Mouse (Mus musculus) heart, embryonic 11.5 days (tissue): ENCODE measurements around the gene Nr2f2. TPM values are rescaled to one million over a fixed set of nuclear protein-coding genes. Genes with fewer than 3 reads are reported as not detected.

ENCODE experiments used
- ATAC-seq: fragments of 200-750 bp; cut with Nextera tagmentation; replicated peaks from 2 replicates; pipeline ENCODE4 v1.8.0; 2017; ENCODE audit warnings: moderate library complexity; ENCODE audit not compliant: insufficient number of reproducible peaks, low FRiP score, low TSS enrichment
- H3K27ac ChIP-seq: fragments of 300-500 bp; sonication (generic); 2 replicates; pipeline ENCODE4 v1.5.1; 2014; ENCODE audit warnings: mild to moderate bottlenecking, low read depth, low read length
- H3K27me3 ChIP-seq: fragments of 300-500 bp; sonication (generic); 2 replicates; pipeline ENCODE4 v1.6.1; 2014; ENCODE audit warnings: mild to moderate bottlenecking, low read length, mixed read lengths; ENCODE audit not compliant: control insufficient read depth, insufficient read depth
- H3K36me3 ChIP-seq: fragments of 300-500 bp; sonication (generic); 2 replicates; pipeline ENCODE4 v1.6.1; 2014; ENCODE audit warnings: mild to moderate bottlenecking, low read length, moderate library complexity, mixed read lengths; ENCODE audit not compliant: control insufficient read depth, insufficient read depth
- H3K4me1 ChIP-seq: fragments of 300-500 bp; sonication (generic); 2 replicates; pipeline ENCODE4 v1.6.1; 2014; ENCODE audit warnings: low read length; ENCODE audit not compliant: control insufficient read depth, insufficient read depth
- H3K4me2 ChIP-seq: fragments of 300-500 bp; sonication (generic); 2 replicates; pipeline ENCODE4 v1.6.1; 2014; ENCODE audit warnings: mild to moderate bottlenecking, moderate library complexity
- H3K4me3 ChIP-seq: fragments of 300-500 bp; sonication (generic); 2 replicates; pipeline ENCODE4 v1.5.1; 2014; ENCODE audit warnings: low read depth, low read length
- H3K9ac ChIP-seq: fragments of 300-500 bp; sonication (generic); 2 replicates; pipeline ENCODE4 v1.6.1; 2014; ENCODE audit warnings: mild to moderate bottlenecking, low read depth, low read length, moderate library complexity
- H3K9me3 ChIP-seq: fragments of 300-500 bp; sonication (generic); replicated peaks from 2 replicates; pipeline ENCODE4 v1.6.1; 2016; ENCODE audit warnings: low read length; ENCODE audit not compliant: control insufficient read depth
- WGBS: fragments of 180-500 bp; shearing (Covaris S2); extraction: QIAGEN DNeasy Blood & Tissue Kit; methylation state at CpG from one replicate; pipeline ENCODE4 v1.1.7; 2014; ENCODE audit not compliant: insufficient replicate concordance; 5-methylcytosine and 5-hydroxymethylcytosine counted together
- polyA plus RNA-seq: library from polyadenylated mRNA; unstranded; fragments of >200 nt; fragmentation: Nextera tagmentation; extraction: Ambion mirVana; gene quantifications from 2 replicates; pipeline ENCODE4 v1.2.1, GENCODE M21; 2014

Nr2f2 gene
- polyA plus RNA-seq, 1 experiment from 2014 or later = 34.4 TPM

GRCm38 (mm10) chr7:70324041-70324440, 42.5 kb downstream of the Nr2f2 start:
- Histone ChIP-seq H3K27me3 (peaks cover 61% of the 10 kb centered on the region), H3K4me2 (no peak overlapping the region), H3K4me3 (no peak overlapping the region), H3K36me3 (no peaks in the 10 kb centered on the region), H3K9ac (no peak overlapping the region), H3K4me1 (no peaks in the 10 kb centered on the region), H3K27ac (no peak overlapping the region), H3K9me3 (no peaks in the 10 kb centered on the region)
- 7% methylated on average over 9 of the region's 9 CpGs for WGBS
- ATAC-seq = no peak

- H3K9me3 ChIP-seq = no peaks in the 10 kb centered on the region
- no peak for ATAC-seq
- no peak overlapping the region for H3K9ac ChIP-seq
- no peaks in the 10 kb centered on the region for H3K4me1 ChIP-seq
- H3K4me3 ChIP-seq = no peak overlapping the region
- no peak overlapping the region for H3K4me2 ChIP-seq
- 36% methylated on average over 7 of the region's 7 CpGs for WGBS
- H3K27ac ChIP-seq = no peak overlapping the region
- H3K36me3 ChIP-seq = no peaks in the 10 kb centered on the region
- no peaks in the 10 kb centered on the region for H3K27me3 ChIP-seq
These were observed 60.8 kb downstream of the Nr2f2 start for GRCm38 (mm10) chr7:70305716-70306115.

GRCm38 (mm10) chr7:70304426-70304825, 62.1 kb downstream of the Nr2f2 start:
- Histone ChIP-seq H3K4me3 (no peak overlapping the region), H3K4me1 (no peaks in the 10 kb centered on the region), H3K4me2 (no peak overlapping the region), H3K27me3 (no peaks in the 10 kb centered on the region), H3K27ac (no peak overlapping the region), H3K9me3 (no peaks in the 10 kb centered on the region), H3K36me3 (no peaks in the 10 kb centered on the region), H3K9ac (no peak overlapping the region)
- ATAC-seq = no peak
